Mouse (Mus musculus) hindbrain, embryonic 13.5 days (tissue): ENCODE results near the gene Ssxb1. TPM values are rescaled to one million over a fixed set of nuclear protein-coding genes. Genes with fewer than 3 reads are reported as not detected.
"Not testable (repeated sequence)": the region's sequence is repeated elsewhere in the genome, so short reads cannot be mapped to it uniquely, and the experiment has no call there.

Experiments
- ATAC-seq: fragments of 200-750 bp; cut with Nextera tagmentation; 2 replicates; pipeline ENCODE4 v1.8.0; 2017; ENCODE audit warnings: moderate TSS enrichment; ENCODE audit not compliant: low FRiP score
- H3K27ac ChIP-seq: fragments of 300-500 bp; sonication (generic); 2 replicates; pipeline ENCODE4 v1.5.1; 2015; ENCODE audit warnings: inconsistent platforms, mild to moderate bottlenecking, moderate library complexity
- H3K27me3 ChIP-seq: fragments of 300-500 bp; sonication (generic); 2 replicates; pipeline ENCODE4 v1.6.1; 2015; ENCODE audit warnings: mild to moderate bottlenecking, inconsistent platforms
- H3K36me3 ChIP-seq: fragments of 300-500 bp; sonication (generic); 2 replicates; pipeline ENCODE4 v1.6.1; 2015; ENCODE audit warnings: mild to moderate bottlenecking, inconsistent platforms
- H3K4me1 ChIP-seq: fragments of 300-500 bp; sonication (generic); replicated peaks from 2 replicates; pipeline ENCODE4 v1.6.1; 2015; ENCODE audit warnings: inconsistent platforms
- H3K4me2 ChIP-seq: fragments of 300-500 bp; sonication (generic); 2 replicates; pipeline ENCODE4 v1.6.1; 2015; ENCODE audit warnings: inconsistent platforms, mild to moderate bottlenecking, moderate library complexity
- H3K4me3 ChIP-seq: fragments of 300-500 bp; sonication (generic); 2 replicates; pipeline ENCODE4 v1.5.1; 2015; ENCODE audit warnings: mild to moderate bottlenecking, inconsistent platforms
- H3K9ac ChIP-seq: fragments of 300-500 bp; sonication (generic); 2 replicates; pipeline ENCODE4 v1.6.1; 2015; ENCODE audit warnings: mild to moderate bottlenecking, inconsistent platforms
- H3K9me3 ChIP-seq: fragments of 300-500 bp; sonication (generic); 2 replicates; pipeline ENCODE4 v1.6.1; 2016; ENCODE audit warnings: inconsistent platforms
- WGBS: fragments of 180-500 bp; shearing (Covaris S2); methylation state at CpG from one replicate; pipeline ENCODE4 v1.1.7; 2015; 5-methylcytosine and 5-hydroxymethylcytosine counted together
- polyA plus RNA-seq: library from polyadenylated mRNA; unstranded; fragments of >200 nt; fragmentation: Nextera tagmentation; extraction: Ambion mirVana; gene quantifications from 2 replicates; pipeline ENCODE4 v1.2.1, GENCODE M21; 2015

Ssxb1 gene
- not detected in 2 replicates for polyA plus RNA-seq

DNA sequence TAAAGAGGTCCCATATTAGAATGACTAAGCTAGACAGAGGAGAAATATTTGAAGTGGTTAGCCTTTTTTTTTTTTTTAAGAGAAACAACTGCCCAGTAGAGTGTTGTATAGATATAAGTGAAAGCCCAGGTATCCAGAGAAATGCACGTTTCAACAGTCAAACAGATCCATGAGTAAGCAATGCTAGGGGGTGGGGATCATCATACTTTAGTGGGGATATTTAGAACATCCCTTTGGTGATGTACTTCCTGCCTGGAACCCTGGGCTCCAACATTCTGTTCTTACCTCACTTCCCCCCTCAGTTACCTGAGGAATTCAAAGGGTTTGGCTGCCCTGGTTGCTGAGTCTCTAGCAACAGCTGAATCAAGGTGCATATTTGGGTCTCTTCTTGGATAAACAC, at the start of gene Ssxb1:
Gene Ssxb1, plus strand, starts transcription at position 301 of the 400 bp plus-strand sequence.
- not testable (repeated sequence) for ATAC-seq, H3K9ac ChIP-seq
- WGBS, result 27% methylated on average over 1 of the region's 1 CpGs

DNA sequence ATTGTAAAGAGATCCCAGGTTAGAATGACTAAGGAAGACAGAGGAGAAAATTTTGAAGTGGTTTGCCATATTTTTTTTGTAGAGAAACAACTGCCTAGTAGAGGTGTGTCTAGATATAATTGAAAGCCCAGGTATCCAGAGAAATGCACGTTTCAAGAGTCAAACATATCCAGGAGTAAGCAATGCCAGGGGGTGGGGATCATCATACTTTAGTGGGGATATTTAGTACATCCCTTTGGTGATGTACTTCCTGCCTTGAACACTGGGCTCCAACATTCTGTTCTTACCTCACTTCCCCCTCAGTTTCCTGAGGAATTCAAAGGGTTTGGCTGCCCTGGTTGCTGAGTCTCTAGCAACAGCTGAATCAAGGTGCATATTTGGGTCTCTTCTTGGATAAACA, 46.4 kb upstream of the Ssxb1 start, which contains the start of gene Ssxb9:
Gene Ssxb9, plus strand, starts transcription at position 301 of the 400 bp plus-strand sequence.
- not testable (repeated sequence) for ATAC-seq, H3K9ac ChIP-seq, H3K4me1 ChIP-seq, H3K27ac ChIP-seq, H3K9me3 ChIP-seq, H3K36me3 ChIP-seq, H3K27me3 ChIP-seq, H3K4me2 ChIP-seq, H3K4me3 ChIP-seq
- 24% methylated on average over 1 of the region's 1 CpGs for WGBS

More for the DNA sequence above, at the start of gene Ssxb1:
- H3K4me3 ChIP-seq, H3K4me1 ChIP-seq, H3K4me2 ChIP-seq, H3K36me3 ChIP-seq, H3K9me3 ChIP-seq, H3K27me3 ChIP-seq, H3K27ac ChIP-seq: not testable (repeated sequence)

DNA sequence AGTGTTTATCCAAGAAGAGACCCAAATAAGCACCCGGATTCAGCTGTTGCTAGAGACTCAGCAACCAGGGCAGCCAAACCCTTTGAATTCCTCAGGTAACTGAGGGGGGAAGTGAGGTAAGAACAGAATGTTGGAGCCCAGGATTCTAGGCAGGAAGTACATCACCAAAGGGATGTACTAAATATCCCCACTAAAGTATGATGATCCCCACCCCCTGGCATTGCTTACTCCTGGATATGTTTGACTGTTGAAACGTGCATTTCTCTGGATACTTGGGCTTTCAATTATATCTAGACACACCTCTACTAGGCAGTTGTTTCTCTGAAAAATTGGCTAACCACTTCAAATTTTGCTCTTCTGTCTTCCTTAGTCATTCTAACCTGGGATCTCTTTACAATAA, 48.5 kb downstream of the Ssxb1 start, which contains the start of gene Ssxb2:
Gene Ssxb2, minus strand, starts transcription at position 101 of the 400 bp plus-strand sequence.
- H3K36me3 ChIP-seq, ATAC-seq, H3K9ac ChIP-seq, H3K27me3 ChIP-seq, H3K4me2 ChIP-seq, H3K4me1 ChIP-seq, H3K27ac ChIP-seq, H3K9me3 ChIP-seq, H3K4me3 ChIP-seq: not testable (repeated sequence)
- WGBS, result 76% methylated on average over 2 of the region's 2 CpGs

Other genes starting within 250 kb of the Ssxb1 start
- gene Tbc1d25, start 237.1 kb upstream of the Ssxb1 start, polyA plus RNA-seq, result 19.8 and 21.0 TPM in 2 replicates
- gene Ebp, start 219.8 kb upstream of the Ssxb1 start, polyA plus RNA-seq, result 26.4 and 29.5 TPM in 2 replicates
- 43.4 and 50.0 TPM in 2 replicates for gene Porcn, start 206.8 kb upstream of the Ssxb1 start, polyA plus RNA-seq
- 46.9 and 48.4 TPM in 2 replicates for gene Ftsj1, start 160.9 kb upstream of the Ssxb1 start, polyA plus RNA-seq
- gene Slc38a5, start 142.2 kb upstream of the Ssxb1 start, polyA plus RNA-seq, result 30.0 and 30.6 TPM in 2 replicates
- gene Ssxb10, start 85.9 kb upstream of the Ssxb1 start, polyA plus RNA-seq, result not detected in 2 replicates
- not detected in 2 replicates for gene Ssxb9, start 46.3 kb upstream of the Ssxb1 start, polyA plus RNA-seq
- not detected in 2 replicates for gene Ssxb2, start 48.4 kb downstream of the Ssxb1 start, polyA plus RNA-seq
- not detected in 2 replicates for gene Gm14459, start 111.6 kb downstream of the Ssxb1 start, polyA plus RNA-seq
- gene Ssxb6, start 134.9 kb downstream of the Ssxb1 start, polyA plus RNA-seq, result not detected in 2 replicates
- gene Ssxb3, start 178.5 kb downstream of the Ssxb1 start, polyA plus RNA-seq, result not detected in 2 replicates